Mouse (Mus musculus) ES-Bruce4 (cell line): Measurements from ENCODE around the gene Elovl6.

ENCODE experiments used
- CTCF ChIP-seq: IDR thresholded peaks from one replicate; pipeline ENCODE4 v1.8.1; 2011; ENCODE audit warnings: low read depth, low read length
- EP300 ChIP-seq: IDR thresholded peaks from 2 replicates; pipeline ENCODE4 v1.6.1; 2011; ENCODE audit warnings: low read depth, low read length; ENCODE audit not compliant: insufficient read depth
- POLR2A ChIP-seq: IDR thresholded peaks from one replicate; pipeline ENCODE4 v1.8.1; 2011; ENCODE audit warnings: low read length; ENCODE audit not compliant: insufficient read depth

DNA sequence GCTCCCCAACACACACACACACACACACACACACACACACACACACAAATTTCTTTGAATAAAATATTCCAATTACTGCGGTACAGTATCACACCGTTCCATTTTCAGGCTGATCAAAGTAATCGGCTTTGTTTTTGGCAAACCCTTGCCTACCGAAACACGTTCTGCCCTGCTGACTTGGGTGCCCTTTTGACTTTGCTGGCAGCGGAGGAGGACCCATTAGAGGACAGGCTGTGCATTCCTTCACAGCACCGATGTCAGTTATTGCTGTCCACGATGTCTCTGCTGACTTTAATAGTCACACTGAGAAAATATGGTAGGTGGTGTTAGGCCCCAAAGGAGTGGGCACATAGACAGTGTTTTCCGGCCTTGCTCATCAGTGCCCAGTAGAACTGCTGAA lies 60.8 kb downstream of the Elovl6 start:
- TF ChIP-seq POLR2A (no peak), CTCF (no peak), EP300 (no peak)
